Mouse (Mus musculus) neural tube, embryonic 15.5 days (tissue): ENCODE results near the gene Myo18b. TPM values are rescaled to one million over a fixed set of nuclear protein-coding genes. Genes with fewer than 3 reads are reported as not detected.

Experiments used
- ATAC-seq: fragments of 200-750 bp; cut with Nextera tagmentation; 2 replicates; pipeline ENCODE4 v1.8.0; 2017; ENCODE audit warnings: mild to moderate bottlenecking, moderate TSS enrichment, moderate library complexity; ENCODE audit not compliant: low FRiP score
- H3K27ac ChIP-seq: fragments of 300-500 bp; sonication (generic); replicated peaks from 2 replicates; pipeline ENCODE4 v1.5.1; 2015; ENCODE audit warnings: mild to moderate bottlenecking, inconsistent platforms
- H3K27me3 ChIP-seq: fragments of 300-500 bp; sonication (generic); replicated peaks from 2 replicates; pipeline ENCODE4 v1.6.1; 2015; ENCODE audit warnings: inconsistent platforms
- H3K36me3 ChIP-seq: fragments of 300-500 bp; sonication (generic); 2 replicates; pipeline ENCODE4 v1.6.1; 2015; ENCODE audit warnings: inconsistent platforms
- H3K4me1 ChIP-seq: fragments of 300-500 bp; sonication (generic); 2 replicates; pipeline ENCODE4 v1.6.1; 2015; ENCODE audit warnings: inconsistent platforms
- H3K4me2 ChIP-seq: fragments of 300-500 bp; sonication (generic); 2 replicates; pipeline ENCODE4 v1.6.1; 2015; ENCODE audit warnings: inconsistent platforms, mild to moderate bottlenecking, moderate library complexity
- H3K4me3 ChIP-seq: fragments of 300-500 bp; sonication (generic); replicated peaks from 2 replicates; pipeline ENCODE4 v1.5.1; 2015; ENCODE audit warnings: mild to moderate bottlenecking, inconsistent platforms
- H3K9ac ChIP-seq: fragments of 300-500 bp; sonication (generic); replicated peaks from 2 replicates; pipeline ENCODE4 v1.6.1; 2015; ENCODE audit warnings: mild to moderate bottlenecking, inconsistent platforms
- H3K9me3 ChIP-seq: fragments of 300-500 bp; sonication (generic); replicated peaks from 2 replicates; pipeline ENCODE4 v1.6.1; 2016; ENCODE audit warnings: inconsistent platforms
- WGBS: fragments of 180-500 bp; shearing (Covaris S2); methylation state at CpG from one replicate; pipeline ENCODE4 v1.1.7; 2015; ENCODE audit warnings: mixed read lengths; 5-methylcytosine and 5-hydroxymethylcytosine counted together
- polyA plus RNA-seq: library from polyadenylated mRNA; unstranded; fragments of >200 nt; fragmentation: Nextera tagmentation; extraction: Ambion mirVana; gene quantifications from 2 replicates; pipeline ENCODE4 v1.2.1, GENCODE M21; 2015

The Myo18b gene
- polyA plus RNA-seq, 1 experiment from 2014 or later = 1.8 TPM

GRCm38 (mm10) chr5:112872999-112873398 lies 23.2 kb downstream of the Myo18b start:
- H3K36me3 ChIP-seq = no peaks in the 10 kb centered on the region
- 79% methylated on average over 6 of the region's 6 CpGs for WGBS
- H3K27me3 ChIP-seq = peaks cover 9% of the 10 kb centered on the region; the same call in 1 of the 2 replicates
- peaks cover 3% of the 10 kb centered on the region; the same call in 1 of the 2 replicates for H3K4me1 ChIP-seq
- no peak for ATAC-seq
- H3K27ac ChIP-seq = no peak overlapping the region
- no peak overlapping the region for H3K4me2 ChIP-seq
- no peak overlapping the region for H3K4me3 ChIP-seq
- H3K9ac ChIP-seq = no peak overlapping the region
- H3K9me3 ChIP-seq = no peaks in the 10 kb centered on the region

DNA sequence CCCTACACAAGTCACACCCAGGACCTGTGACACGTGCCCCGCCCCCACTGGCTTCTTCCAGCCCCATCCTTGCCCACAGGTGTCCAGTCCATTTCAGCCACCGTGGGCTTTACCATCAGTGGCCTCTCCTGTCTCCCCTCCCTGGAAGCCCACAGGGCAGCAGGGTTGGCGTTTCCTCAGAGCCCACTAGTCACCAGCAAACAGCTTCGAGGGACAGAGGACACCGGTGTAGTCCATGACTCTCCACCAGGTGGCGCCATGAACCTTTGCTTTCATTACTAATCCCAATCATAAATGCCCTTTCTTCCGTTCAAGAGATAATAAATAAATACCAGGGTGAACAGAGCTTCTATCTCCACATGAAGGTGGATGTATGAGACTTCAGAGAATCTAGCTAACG lies 25.4 kb downstream of the Myo18b start:
- no peaks in the 10 kb centered on the region for H3K36me3 ChIP-seq
- H3K4me1 ChIP-seq = peaks cover 3% of the 10 kb centered on the region; the same call in 1 of the 2 replicates
- no peak overlapping the region for H3K9ac ChIP-seq
- H3K27ac ChIP-seq = no peak overlapping the region
- no peaks in the 10 kb centered on the region for H3K9me3 ChIP-seq
- no peak overlapping the region for H3K4me3 ChIP-seq
- 21% methylated on average over 9 of the region's 9 CpGs for WGBS
- H3K4me2 ChIP-seq = no peak overlapping the region
- ATAC-seq = no peak; the same call in 1 of the 2 replicates
- H3K27me3 ChIP-seq = peaks cover 9% of the 10 kb centered on the region; the same call in 1 of the 2 replicates

DNA sequence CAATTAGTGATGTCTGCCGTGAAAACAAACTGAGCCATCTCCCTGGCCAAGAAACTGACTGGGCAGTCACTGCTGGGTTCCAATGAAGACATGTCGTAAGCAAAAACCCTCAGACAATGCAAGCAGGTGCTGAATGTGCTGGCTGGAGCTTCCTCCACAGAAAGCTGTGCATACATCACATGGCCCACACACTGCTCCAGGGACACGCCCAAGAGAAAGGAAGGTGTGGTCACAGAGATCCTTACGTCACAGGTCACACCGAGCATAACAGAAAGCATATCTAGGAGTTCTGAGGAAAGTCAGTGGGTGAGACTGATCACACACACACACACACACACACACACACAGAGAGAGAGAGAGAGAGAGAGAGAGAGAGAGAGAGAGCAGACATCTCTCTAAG lies 27.5 kb downstream of the Myo18b start:
- no peak overlapping the region for H3K4me2 ChIP-seq
- H3K4me1 ChIP-seq = peaks cover 3% of the 10 kb centered on the region; the same call in 1 of the 2 replicates
- peaks cover 9% of the 10 kb centered on the region; the same call in 1 of the 2 replicates for H3K27me3 ChIP-seq
- no peak overlapping the region for H3K4me3 ChIP-seq
- no peak overlapping the region for H3K27ac ChIP-seq
- no peaks in the 10 kb centered on the region for H3K36me3 ChIP-seq
- ATAC-seq = no peak
- no peak overlapping the region for H3K9ac ChIP-seq
- WGBS = 82% methylated on average over 5 of the region's 5 CpGs
- H3K9me3 ChIP-seq = no peaks in the 10 kb centered on the region

GRCm38 (mm10) chr5:112864719-112865367 lies 31.3 kb downstream of the Myo18b start:
- Histone ChIP-seq H3K4me3 (no peak overlapping the region), H3K36me3 (no peaks in the 10 kb centered on the region), H3K9ac (no peak overlapping the region), H3K4me2 (no peak overlapping the region), H3K9me3 (no peaks in the 10 kb centered on the region), H3K27ac (no peak overlapping the region), H3K27me3 (peaks cover 4% of the 10 kb centered on the region; the same call in 1 of the 2 replicates), H3K4me1 (peaks cover 2% of the 10 kb centered on the region)
- WGBS = 55% methylated on average over 4 of the region's 4 CpGs
- ATAC-seq = no peak

GRCm38 (mm10) chr5:112859379-112860035 lies 36.7 kb downstream of the Myo18b start:
- Histone ChIP-seq H3K36me3 (no peaks in the 10 kb centered on the region), H3K9ac (no peak overlapping the region), H3K4me2 (no peak overlapping the region), H3K9me3 (no peaks in the 10 kb centered on the region), H3K27ac (peak overlapping the region; percentile 45), H3K27me3 (no peaks in the 10 kb centered on the region), H3K4me3 (no peak overlapping the region), H3K4me1 (peaks cover 24% of the 10 kb centered on the region)
- ATAC-seq = no peak
- WGBS = 39% methylated on average over 12 of the region's 12 CpGs

GRCm38 (mm10) chr5:112853179-112853578 lies 43.0 kb downstream of the Myo18b start:
- peaks cover 71% of the 10 kb centered on the region for H3K4me1 ChIP-seq
- H3K27me3 ChIP-seq = no peaks in the 10 kb centered on the region; the same call in 1 of the 2 replicates
- no peak overlapping the region for H3K9ac ChIP-seq
- H3K9me3 ChIP-seq = no peaks in the 10 kb centered on the region
- peak overlapping the region; percentile 79 for H3K27ac ChIP-seq
- no peak overlapping the region for H3K4me3 ChIP-seq
- H3K36me3 ChIP-seq = no peaks in the 10 kb centered on the region
- 16% methylated on average over 8 of the region's 8 CpGs for WGBS
- ATAC-seq = peak; percentile 51
- no peak overlapping the region for H3K4me2 ChIP-seq

DNA sequence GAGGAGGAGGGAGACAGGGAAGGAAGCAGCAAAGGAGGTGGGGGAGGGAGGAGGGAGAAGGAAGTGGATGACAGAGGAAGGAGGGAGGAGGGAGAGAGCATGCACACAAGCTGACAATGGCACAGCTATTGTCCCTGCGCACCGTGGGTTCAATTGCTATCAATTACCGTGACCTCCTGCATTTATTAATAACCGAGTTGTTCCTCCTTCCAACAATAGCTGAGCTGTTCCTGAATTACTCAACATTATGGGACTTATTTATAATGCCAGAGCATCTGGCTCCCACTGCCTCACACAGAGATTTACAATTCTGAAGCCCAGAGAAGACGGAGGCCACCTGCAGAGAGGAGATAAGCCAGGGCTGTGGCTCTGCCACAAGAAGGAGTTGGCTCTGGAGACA lies 44.8 kb downstream of the Myo18b start:
- Histone ChIP-seq H3K9ac (no peak overlapping the region), H3K27me3 (no peaks in the 10 kb centered on the region; the same call in 1 of the 2 replicates), H3K27ac (peak overlapping the region; percentile 79), H3K4me1 (peaks cover 81% of the 10 kb centered on the region), H3K4me2 (no peak overlapping the region), H3K36me3 (no peaks in the 10 kb centered on the region), H3K9me3 (no peaks in the 10 kb centered on the region), H3K4me3 (no peak overlapping the region)
- 8% methylated on average over 5 of the region's 5 CpGs for WGBS
- peak; percentile 40; the same call in 1 of the 2 replicates for ATAC-seq

DNA sequence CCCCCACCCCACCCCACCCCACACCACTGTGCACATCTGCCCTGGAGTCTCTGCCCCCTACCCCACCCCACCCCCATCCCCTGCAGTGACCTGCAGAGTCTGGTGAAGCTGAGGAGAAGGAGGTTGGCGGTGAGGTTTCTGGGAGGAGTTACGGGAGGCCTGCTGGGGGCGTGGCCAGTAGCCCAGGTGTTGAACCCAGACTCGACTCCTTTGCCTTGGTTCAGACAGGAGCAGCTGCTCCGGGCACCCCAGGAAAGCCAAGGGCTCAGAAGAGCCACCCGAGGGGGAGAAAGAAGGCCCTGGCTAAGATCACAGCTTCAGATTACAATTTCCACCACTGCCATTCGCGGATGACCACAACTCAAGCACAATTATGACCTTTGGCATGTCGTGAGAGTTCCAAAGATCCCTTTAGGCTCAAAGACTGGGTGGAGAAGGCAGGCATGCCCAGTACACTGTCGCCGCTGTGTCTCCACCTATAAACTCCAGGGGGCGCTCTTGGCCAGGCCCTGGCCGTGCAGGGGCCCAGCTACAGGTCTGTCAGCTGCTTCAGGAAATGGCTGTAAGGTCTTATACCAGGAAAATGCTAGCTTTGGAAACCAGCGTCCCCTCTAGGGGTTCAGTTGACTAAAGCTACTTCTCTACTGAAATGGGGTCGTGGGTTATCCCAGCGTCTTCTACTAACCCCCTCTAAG lies 47.4 kb downstream of the Myo18b start:
- 6% methylated on average over 16 of the region's 16 CpGs for WGBS
- no peak for ATAC-seq
- no peak overlapping the region for H3K9ac ChIP-seq
- H3K9me3 ChIP-seq = no peaks in the 10 kb centered on the region
- H3K36me3 ChIP-seq = no peaks in the 10 kb centered on the region
- H3K27me3 ChIP-seq = no peaks in the 10 kb centered on the region; the same call in 1 of the 2 replicates
- H3K27ac ChIP-seq = no peak overlapping the region
- no peak overlapping the region for H3K4me3 ChIP-seq
- peak overlapping the region; percentile 11 for H3K4me2 ChIP-seq
- H3K4me1 ChIP-seq = peaks cover 75% of the 10 kb centered on the region

GRCm38 (mm10) chr5:112847985-112848542 lies 48.1 kb downstream of the Myo18b start:
- no peak overlapping the region for H3K9ac ChIP-seq
- ATAC-seq = no peak
- no peak overlapping the region for H3K4me3 ChIP-seq
- no peaks in the 10 kb centered on the region for H3K9me3 ChIP-seq
- H3K36me3 ChIP-seq = no peaks in the 10 kb centered on the region
- no peaks in the 10 kb centered on the region; the same call in 1 of the 2 replicates for H3K27me3 ChIP-seq
- peak overlapping the region; percentile 11 for H3K4me2 ChIP-seq
- H3K27ac ChIP-seq = peak overlapping the region; percentile 68
- WGBS = 8% methylated on average over 24 of the region's 25 CpGs
- peaks cover 75% of the 10 kb centered on the region for H3K4me1 ChIP-seq

DNA sequence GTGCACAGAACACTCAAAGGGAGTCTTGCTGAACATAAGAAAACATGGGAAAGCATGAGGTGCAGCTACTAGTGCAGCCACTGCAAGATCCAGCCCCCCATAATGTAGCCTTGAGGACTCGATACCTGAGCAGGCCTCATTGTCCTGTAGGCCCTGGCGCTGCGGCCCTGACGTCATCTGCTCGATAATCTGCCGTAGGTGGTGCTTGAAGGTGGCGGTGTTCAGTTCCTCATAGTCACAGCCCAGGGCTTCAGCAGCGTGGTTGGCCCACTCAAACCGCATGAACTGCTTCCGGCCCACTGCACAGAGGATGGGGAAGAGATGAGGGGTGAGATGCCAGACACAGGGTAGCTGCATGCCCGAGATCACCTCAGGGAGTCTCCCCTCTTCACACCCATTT lies 50.0 kb downstream of the Myo18b start:
- Histone ChIP-seq H3K4me3 (no peak overlapping the region), H3K27ac (no peak overlapping the region), H3K4me2 (no peak overlapping the region), H3K36me3 (no peaks in the 10 kb centered on the region), H3K4me1 (peaks cover 63% of the 10 kb centered on the region), H3K27me3 (no peaks in the 10 kb centered on the region; the same call in 1 of the 2 replicates), H3K9ac (no peak overlapping the region), H3K9me3 (no peaks in the 10 kb centered on the region)
- no peak for ATAC-seq
- WGBS = 82% methylated on average over 11 of the region's 11 CpGs

- peak overlapping the region; percentile 55 for H3K27ac ChIP-seq
- H3K4me2 ChIP-seq = no peak overlapping the region
- H3K4me1 ChIP-seq = peaks cover 47% of the 10 kb centered on the region
- H3K9ac ChIP-seq = no peak overlapping the region
- WGBS = 24% methylated on average over 3 of the region's 3 CpGs
- H3K9me3 ChIP-seq = no peaks in the 10 kb centered on the region
- H3K27me3 ChIP-seq = no peaks in the 10 kb centered on the region; the same call in 1 of the 2 replicates
- no peak overlapping the region for H3K4me3 ChIP-seq
- no peaks in the 10 kb centered on the region for H3K36me3 ChIP-seq
- ATAC-seq = no peak
Measured at GRCm38 (mm10) chr5:112844460-112844859, 51.7 kb downstream of the Myo18b start.
